ENCODE assay signal across 8 mouse cellular contexts in the genomic region with DNA sequence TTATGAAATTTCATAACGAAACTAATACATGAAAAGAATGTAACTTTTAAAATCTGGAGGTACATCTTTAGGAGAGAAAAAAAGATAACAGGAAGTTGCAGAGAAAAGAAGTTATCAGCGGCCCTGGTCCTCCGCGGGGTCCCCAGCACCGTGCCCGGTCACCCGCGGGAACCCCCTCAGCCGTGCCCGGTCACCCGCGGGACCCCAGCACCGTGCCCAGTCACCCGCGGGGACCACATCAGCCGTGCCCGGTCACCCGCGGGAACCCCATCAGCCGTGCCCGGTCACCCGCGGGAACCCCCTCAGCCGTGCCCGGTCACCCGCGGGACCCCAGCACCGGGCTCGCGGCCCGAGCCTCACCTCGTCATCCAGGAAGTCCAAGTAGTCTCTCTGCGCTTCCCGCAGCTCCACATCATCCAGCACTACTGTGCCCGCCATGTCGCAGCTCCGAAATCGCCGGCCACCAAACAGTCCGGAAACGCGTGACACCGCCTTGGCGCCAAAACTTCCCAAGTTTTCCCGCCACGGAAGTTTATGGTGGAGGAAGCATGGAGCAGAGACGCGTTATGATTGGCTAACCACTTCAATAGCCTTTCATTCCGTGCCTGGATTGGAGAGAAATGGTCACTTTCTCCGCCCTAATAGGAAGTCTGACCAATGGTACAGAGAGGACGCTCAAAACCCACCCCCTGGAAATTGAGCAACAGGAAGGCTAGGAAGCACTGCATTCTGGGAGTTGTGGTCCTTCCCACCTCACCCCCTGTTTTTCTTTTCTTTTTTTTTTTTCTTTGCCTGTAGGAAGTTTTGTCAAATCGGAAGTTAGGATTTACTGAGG. TPM values are rescaled to one million over a fixed set of nuclear protein-coding genes. Genes with fewer than 3 reads are reported as not detected.
DNase-seq lines count a peak whose midpoint lies in the region; ATAC-seq lines count a peak whose summit lies in the region.

A gene (minus strand): TSS at position 542 of the 835 bp plus-strand sequence.

- H3K27me3 ChIP-seq in lung, embryonic 16.5 days (ENCODE audit: control insufficient read depth, insufficient read depth, low read depth, low read length) = no peaks in the 10 kb centered on the region

- H3K36me3 ChIP-seq in lung, embryonic 16.5 days (ENCODE audit: control insufficient read depth, insufficient read depth, low read length) = peaks cover 20% of the 10 kb centered on the region

- H3K9ac ChIP-seq in lung, embryonic 16.5 days (ENCODE audit: low read length) = peak within 1 kb of the TSS; percentile 84

- H3K4me1 ChIP-seq in lung, embryonic 16.5 days (replicated peaks; ENCODE audit: control insufficient read depth, insufficient read depth, low read length) = peaks cover 12% of the 10 kb centered on the region

- peak; percentile 99 for DNase-seq in MEL-GATA-1-ER (ENCODE audit: extremely low read depth, low read depth)
- peak; percentile 86 for DNase-seq in cerebellum, adult 8-10 months
- DNase-seq in forelimb bud, embryonic 11.5 days (ENCODE audit: low read depth, low spot score) = peak; percentile 98
- peak; percentile 97 for DNase-seq in layer of hippocampus, adult 9-10 months (ENCODE audit: low spot score)
- peak; percentile 64 for DNase-seq in ovary, postnatal 10 days (ENCODE audit: low spot score)
- DNase-seq in thymus, postnatal 10 days (ENCODE audit: low spot score in 2 of 2) = peak; percentile 84 to 86

- H3K27ac ChIP-seq in lung, embryonic 16.5 days (ENCODE audit: low read length) = peak within 1 kb of the TSS; percentile 59

- peak within 1 kb of the TSS; percentile 72 for H3K4me2 ChIP-seq in lung, embryonic 16.5 days (ENCODE audit: low read depth, low read length)

- H3K4me3 ChIP-seq in lung, embryonic 16.5 days (ENCODE audit: low read length) = peak within 1 kb of the TSS; percentile 68

- no peaks in the 10 kb centered on the region for H3K9me3 ChIP-seq in lung, embryonic 16.5 days (ENCODE audit: control insufficient read depth, low read length)

- WGBS in lung, embryonic 16.5 days = under 1% methylated on average over 52 of the region's 52 CpGs

- ATAC-seq in hematopoietic stem cell, adult 5-6 weeks (replicated peaks in 1 of 2; ENCODE audit: insufficient read depth in 1 of 2, low FRiP score in 2 of 2, low TSS enrichment in 1 of 2, low read depth in 1 of 2, poor library complexity in 2 of 2, severe bottlenecking in 2 of 2) = peak; percentile 99
- ATAC-seq in lung, embryonic 16.5 days (ENCODE audit: low read depth) = peak; percentile 100

RNA-seq across cellular contexts. Expression of the gene that starts here (rescaled TPM):
- total RNA-seq in hematopoietic stem cell, adult 5-6 weeks (2017) = 230 and 289 TPM in 2 replicates
- 157 and 165 TPM in 2 replicates for polyA plus RNA-seq in lung, embryonic 16.5 days (2015; fragmentation: Nextera tagmentation; extraction: Ambion mirVana)

Comparison
In these comparisons a context has a peak if more than half of its experiments do, and no peak if none do; other contexts are left out.
1. Peak in every context shown above with its lines: DNase-seq, ATAC-seq, H3K4me3 ChIP-seq and H3K27ac ChIP-seq.